Mouse (Mus musculus): ENCODE measurements around the gene Olfr746.

The Olfr746 gene

GRCm38 (mm10) chr14:50646783-50647182, at the start of gene Olfr746:
TSS of gene Olfr746 (plus strand) at chr14:50647083.
- no peak for DNase-seq

- DNase-seq: no peak
Measured at GRCm38 (mm10) chr14:50614579-50614978, 32.3 kb upstream of the Olfr746 start, which contains the start of gene Olfr744. TSS of gene Olfr744 (plus strand) at chr14:50614879.

DNA sequence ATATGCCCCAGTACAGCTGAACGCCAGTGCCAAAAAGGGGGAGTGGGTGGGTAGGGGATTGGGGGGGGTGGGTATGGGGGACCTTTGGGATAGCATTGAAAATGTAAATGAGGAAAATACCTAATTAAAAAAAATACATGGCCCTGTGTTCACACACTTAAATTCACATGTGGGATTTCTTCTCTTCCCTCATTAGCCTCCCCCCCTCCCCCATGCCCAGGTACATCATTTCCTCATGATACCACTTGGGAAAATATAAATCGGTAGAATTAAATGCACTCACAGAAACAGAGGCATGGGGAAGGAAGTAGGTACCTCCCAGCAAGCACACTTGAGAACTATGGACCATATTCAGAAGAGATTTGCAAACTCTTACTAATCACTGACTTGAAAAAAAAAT, 7.8 kb upstream of the Olfr746 start, which contains the start of gene Olfr745:
Gene Olfr745 (plus strand): TSS at position 301 of the 400 bp plus-strand sequence.
- no peak for DNase-seq

- no peak for DNase-seq
Measured at GRCm38 (mm10) chr14:50693106-50693505, 46.2 kb downstream of the Olfr746 start, which contains the start of gene Olfr747. TSS of gene Olfr747 (minus strand) at chr14:50693206.

All from thymus, postnatal 14 days (tissue).